Mouse (Mus musculus) ES-CJ7 (cell line): Measurements from ENCODE around the gene Prkx.

ENCODE experiments used
- DNase-seq: peaks from one replicate; pipeline ENCODE4 v3.0.0; 2011; ENCODE audit warnings: low read depth, low spot score

Gene Prkx

DNA sequence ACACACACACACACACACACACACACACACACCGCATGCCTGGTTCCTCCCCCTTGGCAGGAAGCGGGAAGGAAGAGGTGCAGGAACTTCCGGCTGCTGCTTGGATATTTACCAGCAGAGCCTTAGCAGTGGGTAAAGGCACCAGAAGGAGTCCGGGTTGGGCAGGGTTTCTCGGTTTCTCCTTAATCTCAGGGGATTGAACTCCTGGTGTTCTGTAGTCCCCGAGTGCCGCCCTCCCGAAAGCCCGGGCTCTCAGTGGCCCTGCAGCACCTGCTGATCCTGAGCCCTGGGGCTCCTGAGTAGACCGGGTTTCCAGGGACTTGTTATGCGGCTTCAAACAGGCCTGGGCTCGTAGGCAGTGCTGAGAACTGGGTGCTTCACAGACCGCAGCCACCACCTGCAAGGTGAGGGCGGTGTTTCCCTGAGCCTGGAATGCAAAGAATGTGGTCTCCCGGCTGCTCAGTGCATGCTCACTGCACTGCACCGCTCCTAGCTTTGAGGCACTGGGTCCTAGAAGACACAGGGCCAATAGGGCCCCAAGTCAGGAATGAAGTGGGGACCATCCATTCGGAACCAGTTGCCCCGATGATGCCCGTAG lies at the start of gene Prkx:
Gene Prkx, minus strand, starts transcription at position 41 of the 598 bp plus-strand sequence.
- DNase-seq, result peak; percentile 72

- peak; percentile 54 for DNase-seq
Measured at GRCm38 (mm10) chrX:77812031-77812430, 16.0 kb upstream of the Prkx start.

GRCm38 (mm10) chrX:77810608-77811206 lies 14.6 kb upstream of the Prkx start:
- DNase-seq, result peak; percentile 68

DNA sequence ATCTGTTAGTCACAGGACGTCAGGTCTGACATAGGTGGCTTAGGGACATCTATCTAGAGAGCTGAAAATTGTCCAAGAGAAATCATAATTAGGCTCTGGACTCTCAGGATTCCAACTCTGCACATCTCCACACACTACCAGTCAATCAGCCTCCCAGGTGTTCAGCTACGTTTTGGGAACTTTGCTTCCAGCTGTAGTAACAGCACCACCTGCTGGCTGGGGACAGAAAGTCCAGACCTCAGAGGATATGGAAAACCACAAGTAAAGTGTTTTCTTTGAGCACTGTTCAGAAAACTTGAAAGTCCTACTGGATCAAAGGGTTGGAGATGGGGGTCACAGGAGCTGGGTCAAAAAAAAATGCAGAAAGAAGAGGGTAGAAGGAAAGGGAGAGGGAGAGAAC lies 12.5 kb upstream of the Prkx start:
- peak; percentile 54 for DNase-seq

- no peak for DNase-seq
Measured at GRCm38 (mm10) chrX:77802293-77802692, 6.2 kb upstream of the Prkx start.

DNA sequence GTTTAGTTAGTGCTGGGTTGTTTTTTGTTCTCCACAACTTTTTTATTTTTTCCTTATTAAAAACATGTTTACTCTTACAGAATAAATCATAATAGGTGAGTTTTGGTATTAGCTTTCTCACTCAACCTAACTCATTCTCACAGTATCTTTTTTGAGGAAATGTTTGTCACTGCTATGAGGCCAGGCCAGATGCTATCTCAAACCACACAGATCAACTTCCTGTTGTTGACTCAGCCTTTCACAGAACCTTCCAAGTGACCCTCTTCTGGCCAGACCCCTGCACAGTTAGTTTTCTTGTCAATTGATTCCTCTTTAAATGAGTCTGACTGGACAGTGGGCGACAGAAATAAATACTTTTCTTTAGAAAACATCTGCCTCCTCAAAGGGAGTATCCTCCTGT lies 5.5 kb upstream of the Prkx start:
- DNase-seq, result no peak

DNA sequence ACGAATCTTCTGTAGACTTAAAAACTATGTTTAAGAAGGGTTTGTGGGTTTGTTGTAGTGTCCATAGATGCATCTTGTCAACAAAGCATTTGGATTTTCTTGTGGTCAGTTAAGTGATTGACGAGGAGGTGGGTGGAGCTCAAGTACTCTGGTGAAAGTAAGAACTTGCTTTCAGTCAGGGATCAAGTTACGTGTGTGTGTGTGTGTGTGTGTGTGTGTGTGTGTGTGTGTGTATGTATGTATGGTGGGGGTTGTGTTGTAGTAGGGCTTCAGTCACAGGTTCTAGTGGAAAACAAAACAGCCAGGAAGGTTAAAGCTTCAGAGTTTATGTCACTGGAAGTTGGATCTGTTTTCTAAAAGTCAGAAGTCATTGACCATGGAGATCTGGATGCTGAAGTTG lies 3.5 kb upstream of the Prkx start:
- DNase-seq, result no peak

- DNase-seq, result no peak
Measured at GRCm38 (mm10) chrX:77797801-77798200, 1.7 kb upstream of the Prkx start.

GRCm38 (mm10) chrX:77796916-77797315 lies 838 bp upstream of the Prkx start:
- DNase-seq, result peak; percentile 23

- DNase-seq, result peak; percentile 83
Measured at GRCm38 (mm10) chrX:77795858-77796174, 262 bp downstream of the Prkx start.

DNA sequence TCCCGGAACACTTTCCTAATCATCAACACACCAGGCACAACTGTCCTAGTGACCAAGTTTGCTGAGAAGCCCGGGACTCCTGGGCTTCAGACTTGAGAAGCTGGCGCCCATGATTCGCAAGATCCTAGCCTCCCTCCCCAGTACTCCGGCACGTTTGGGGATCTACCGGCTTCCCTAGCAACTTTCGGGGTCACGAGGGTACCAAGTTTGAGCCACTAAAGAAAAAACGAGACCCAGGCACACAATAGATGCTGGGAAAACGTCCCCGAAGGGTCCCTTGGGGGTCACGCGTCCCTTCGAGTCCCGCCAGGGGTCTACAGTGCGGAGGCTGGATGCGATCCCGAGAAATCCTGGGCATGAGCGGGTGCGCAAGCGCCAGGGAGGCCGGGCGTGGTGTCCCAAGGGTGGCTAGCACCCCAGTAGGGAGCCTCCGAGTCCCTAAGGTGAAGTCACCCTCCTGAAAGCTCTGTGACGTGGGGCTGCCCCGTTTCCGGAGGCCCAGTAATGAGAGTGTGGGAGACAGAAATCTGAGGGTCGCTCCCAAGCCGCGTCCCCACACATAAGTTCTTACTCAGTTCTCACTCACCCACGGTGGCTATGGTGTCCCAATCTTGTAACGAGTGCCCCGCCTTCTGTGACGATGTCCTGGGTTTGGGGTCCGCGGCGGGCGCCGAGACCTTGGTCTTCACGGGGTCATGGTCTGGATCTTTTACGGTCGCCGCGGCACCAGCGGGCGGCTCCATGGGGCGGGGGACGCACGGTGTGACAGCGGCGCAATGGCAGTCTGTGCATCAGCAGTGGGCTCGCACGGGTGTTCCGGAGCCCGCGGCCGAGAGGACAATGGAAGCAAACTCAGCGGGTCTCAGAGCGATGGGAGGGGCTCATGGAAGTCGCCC lies 868 bp downstream of the Prkx start:
- no peak for DNase-seq

- DNase-seq, result no peak
Measured at GRCm38 (mm10) chrX:77788675-77789074, 7.4 kb downstream of the Prkx start.

GRCm38 (mm10) chrX:77786354-77786753 lies 9.7 kb downstream of the Prkx start:
- no peak for DNase-seq

GRCm38 (mm10) chrX:77777822-77778221 lies 18.3 kb downstream of the Prkx start:
- peak; percentile 17 for DNase-seq

GRCm38 (mm10) chrX:77765153-77765552 lies 30.9 kb downstream of the Prkx start:
- no peak for DNase-seq

DNA sequence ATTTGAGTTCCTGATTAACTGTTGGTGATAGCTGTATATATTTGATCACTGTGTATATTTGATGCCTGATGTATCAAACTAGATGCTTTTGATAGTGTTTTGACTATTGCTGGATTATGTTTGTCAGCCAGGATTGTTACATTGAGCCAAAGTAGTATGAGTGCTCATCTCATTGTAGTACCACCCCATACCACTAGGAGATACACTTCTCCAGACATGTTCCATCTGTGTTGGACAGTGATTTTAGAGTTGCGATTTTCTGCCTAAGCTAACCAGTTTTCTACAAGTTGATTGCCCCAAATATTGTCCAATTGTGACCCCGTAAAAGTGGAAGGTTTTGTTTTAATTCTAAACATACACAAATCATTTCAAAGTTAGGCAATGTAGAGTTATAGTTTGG lies 51.8 kb downstream of the Prkx start:
- peak; percentile 41 for DNase-seq

DNA sequence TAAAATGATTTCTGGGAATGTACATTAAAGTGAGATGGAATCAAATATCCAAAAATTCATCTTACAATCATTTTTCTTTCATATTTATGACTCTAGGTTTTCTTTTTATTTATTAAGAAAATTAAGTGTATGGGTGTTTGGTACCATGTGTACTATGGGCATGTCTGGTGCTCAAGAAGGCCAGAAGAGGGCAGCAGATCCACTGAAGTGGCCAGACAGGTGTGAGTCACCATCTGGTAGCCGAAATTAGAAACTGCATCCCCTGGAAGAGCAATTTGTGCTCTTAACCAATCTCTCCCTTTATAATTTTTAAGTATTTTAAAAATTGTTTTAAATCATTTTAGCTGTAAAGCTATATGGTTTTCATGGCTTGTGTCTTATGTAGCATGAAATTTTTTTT lies 54.7 kb downstream of the Prkx start:
- DNase-seq, result peak; percentile 38

- no peak for DNase-seq
Measured at GRCm38 (mm10) chrX:77733930-77734536, 62.0 kb downstream of the Prkx start.

DNA sequence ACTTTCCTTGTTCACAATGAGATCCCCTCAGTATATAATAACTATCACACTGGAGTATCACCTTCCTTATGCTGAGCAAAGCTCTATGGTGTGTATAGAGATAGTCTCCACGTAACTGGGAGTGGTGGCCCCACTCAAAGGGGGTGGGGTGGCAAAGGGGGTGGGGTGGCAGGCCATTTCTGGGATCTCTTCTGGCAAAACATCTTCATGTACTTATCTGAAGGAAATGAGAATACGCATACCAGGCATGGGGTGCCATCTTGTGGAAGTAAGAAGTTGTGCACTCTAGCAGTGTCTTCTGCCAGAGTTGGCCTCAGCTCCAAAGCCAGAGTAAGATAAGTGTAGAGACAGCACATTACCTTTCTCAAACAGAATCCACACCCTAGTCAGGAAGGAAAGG lies 75.8 kb downstream of the Prkx start:
- peak; percentile 65 for DNase-seq
